Mouse (Mus musculus) lung, postnatal 0 days (tissue): ENCODE results near the gene Epor. TPM values are rescaled to one million over a fixed set of nuclear protein-coding genes. Genes with fewer than 3 reads are reported as not detected.

ENCODE experiments used
- ATAC-seq: fragments of 200-750 bp; cut with Nextera tagmentation; 2 replicates; pipeline ENCODE4 v1.8.0; 2017; ENCODE audit warnings: moderate library complexity
- DNase-seq: peaks from one replicate; pipeline ENCODE4 v3.0.0-alpha.2; 2016; ENCODE audit warnings: low spot score
- H3K27ac ChIP-seq: fragments of 300-500 bp; sonication (generic); 2 replicates; pipeline ENCODE4 v1.5.1; 2014; ENCODE audit warnings: antibody characterized with exemption, mild to moderate bottlenecking, low read length, mixed read lengths
- H3K27me3 ChIP-seq: fragments of 300-500 bp; sonication (generic); replicated peaks from 2 replicates; pipeline ENCODE4 v1.6.1; 2014; ENCODE audit warnings: low read length, mixed read lengths; ENCODE audit not compliant: insufficient read depth
- H3K36me3 ChIP-seq: fragments of 300-500 bp; sonication (generic); 2 replicates; pipeline ENCODE4 v1.6.1; 2014; ENCODE audit warnings: low read length, mixed read lengths; ENCODE audit not compliant: insufficient read depth
- H3K4me1 ChIP-seq: fragments of 300-500 bp; sonication (generic); 2 replicates; pipeline ENCODE4 v1.6.1; 2014; ENCODE audit warnings: antibody characterized with exemption, low read depth, low read length, mixed read lengths; ENCODE audit not compliant: insufficient read depth
- H3K4me2 ChIP-seq: fragments of 300-500 bp; sonication (generic); replicated peaks from 2 replicates; pipeline ENCODE4 v1.6.1; 2014; ENCODE audit warnings: low read depth, mild to moderate bottlenecking, low read length, moderate library complexity, mixed read lengths
- H3K4me3 ChIP-seq: fragments of 300-500 bp; sonication (generic); 2 replicates; pipeline ENCODE4 v1.5.1; 2014; ENCODE audit warnings: low read depth, low read length
- H3K9ac ChIP-seq: fragments of 300-500 bp; sonication (generic); replicated peaks from 2 replicates; pipeline ENCODE4 v1.6.1; 2014; ENCODE audit warnings: low read depth, mild to moderate bottlenecking
- H3K9me3 ChIP-seq: fragments of 300-500 bp; sonication (generic); 2 replicates; pipeline ENCODE4 v1.6.1; 2016; ENCODE audit warnings: low read length, mixed read lengths
- CTCF ChIP-seq: IDR thresholded peaks from 2 replicates; pipeline ENCODE4 v1.5.1; 2016; ENCODE audit warnings: antibody characterized with exemption, mild to moderate bottlenecking
- EP300 ChIP-seq: IDR thresholded peaks from 2 replicates; pipeline ENCODE4 v1.6.1; 2016; ENCODE audit warnings: antibody characterized with exemption, mild to moderate bottlenecking, control low read depth
- WGBS: fragments of 180-500 bp; shearing (Covaris S2); extraction: QIAGEN DNeasy Blood & Tissue Kit; methylation state at CpG from one replicate; pipeline ENCODE4 v1.1.7; 2014; 5-methylcytosine and 5-hydroxymethylcytosine counted together
- polyA plus RNA-seq: library from polyadenylated mRNA; unstranded; fragments of >200 nt; fragmentation: Nextera tagmentation; extraction: Ambion mirVana; gene quantifications from 2 replicates; pipeline ENCODE4 v1.2.1, GENCODE M21; 2015

The Epor gene
- 5.7 and 7.4 TPM in 2 replicates for polyA plus RNA-seq

- peak within 1 kb of the TSS; percentile 37 for H3K4me3 ChIP-seq
- DNase-seq (peak; percentile 51), ATAC-seq (peak; percentile 42)
- peak within 1 kb of the TSS; percentile 81 for H3K4me2 ChIP-seq
- no peaks in the 10 kb centered on the region for H3K9me3 ChIP-seq
- H3K27me3 ChIP-seq = 0 out of 2 replicates have a peak, but pooled peaks cover 7% of the 10 kb centered on the region
- no peaks in the 10 kb centered on the region for H3K36me3 ChIP-seq
- no peak within 1 kb of the TSS for H3K27ac ChIP-seq
- 15% methylated on average over 7 of the region's 8 CpGs for WGBS
- TF ChIP-seq EP300 (no peak), CTCF (no peak)
- peaks cover 25% of the 10 kb centered on the region for H3K4me1 ChIP-seq
- no peak within 1 kb of the TSS; the same call in 1 of the 2 replicates for H3K9ac ChIP-seq
These were observed at the start of gene Epor for GRCm38 (mm10) chr9:21963417-21963816. Gene Epor (minus strand): TSS chr9:21963506.

GRCm38 (mm10) chr9:22012731-22013130 is 49.4 kb upstream of the Epor start:
- Histone ChIP-seq H3K27me3 (no peaks in the 10 kb centered on the region), H3K9me3 (no peaks in the 10 kb centered on the region), H3K4me3 (no peak overlapping the region), H3K4me1 (no peaks in the 10 kb centered on the region), H3K27ac (no peak overlapping the region), H3K9ac (no peak overlapping the region), H3K4me2 (no peak overlapping the region), H3K36me3 (peaks cover 50% of the 10 kb centered on the region)
- DNase-seq (no peak), ATAC-seq (no peak)
- 88% methylated on average over 13 of the region's 13 CpGs for WGBS
- TF ChIP-seq EP300 = no peak
- no peak for TF ChIP-seq CTCF

DNA sequence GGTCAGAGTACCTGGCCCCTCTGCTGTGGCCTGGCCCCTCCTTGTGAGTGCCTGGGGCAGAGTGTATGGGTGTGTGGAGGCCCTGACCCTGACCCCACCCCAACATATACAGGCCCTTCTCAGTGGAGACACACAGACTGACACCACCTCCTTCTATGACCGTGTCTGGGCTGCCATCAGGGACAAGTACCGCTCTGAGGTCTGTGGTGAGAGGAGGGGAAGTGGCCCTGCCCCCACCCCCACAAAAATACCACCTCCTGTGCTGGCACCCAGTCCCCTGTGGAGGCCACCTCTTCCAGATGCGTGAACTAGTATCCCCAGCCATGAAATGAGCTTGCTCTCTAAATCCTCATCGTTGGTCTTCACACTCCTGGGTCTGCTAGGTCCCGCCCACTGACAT is 47.7 kb upstream of the Epor start:
- H3K36me3 ChIP-seq = peaks cover 55% of the 10 kb centered on the region
- ATAC-seq = no peak
- TF ChIP-seq EP300 (no peak), CTCF (no peak)

DNA sequence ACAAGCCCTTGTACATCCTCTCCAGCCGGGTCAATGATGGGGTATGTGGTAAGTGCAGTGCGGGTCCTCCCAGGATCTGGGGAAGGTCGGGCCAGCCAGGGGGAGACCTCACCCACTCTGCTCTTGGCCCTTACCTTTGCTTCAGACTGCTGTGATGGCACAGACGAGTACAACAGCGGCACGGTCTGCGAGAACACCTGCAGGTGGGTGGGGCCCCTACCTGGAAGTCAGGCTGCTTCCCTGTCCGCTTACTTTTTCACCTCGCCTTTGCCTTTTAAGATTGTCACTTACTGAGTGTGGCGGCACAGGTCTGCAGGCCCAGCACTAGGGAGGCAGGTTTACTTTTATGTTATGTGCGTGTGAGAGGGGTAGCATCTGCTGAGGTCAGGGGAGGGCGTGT is 41.2 kb upstream of the Epor start:
- H3K9me3 ChIP-seq = no peaks in the 10 kb centered on the region
- TF ChIP-seq EP300 = no peak
- TF ChIP-seq CTCF = no peak
- no peak overlapping the region for H3K9ac ChIP-seq
- no peak overlapping the region for H3K27ac ChIP-seq
- no peak overlapping the region for H3K4me3 ChIP-seq
- no peak for ATAC-seq
- 90% methylated on average over 12 of the region's 12 CpGs for WGBS
- no peak overlapping the region for H3K4me2 ChIP-seq
- no peak for DNase-seq
- peaks cover 18% of the 10 kb centered on the region for H3K36me3 ChIP-seq
- peaks cover 8% of the 10 kb centered on the region; the same call in 1 of the 2 replicates for H3K4me1 ChIP-seq
- H3K27me3 ChIP-seq = no peaks in the 10 kb centered on the region

More for the DNA sequence above, 47.7 kb upstream of the Epor start:
- no peak for DNase-seq
- H3K9me3 ChIP-seq = no peaks in the 10 kb centered on the region
- H3K4me3 ChIP-seq = no peak overlapping the region
- H3K4me2 ChIP-seq = no peak overlapping the region
- 79% methylated on average over 5 of the region's 5 CpGs for WGBS
- H3K27me3 ChIP-seq = no peaks in the 10 kb centered on the region
- H3K4me1 ChIP-seq = no peaks in the 10 kb centered on the region
- H3K27ac ChIP-seq = no peak overlapping the region
- H3K9ac ChIP-seq = no peak overlapping the region

GRCm38 (mm10) chr9:22003163-22003554 is 39.9 kb upstream of the Epor start:
- ATAC-seq (peak; percentile 0; the same call in 1 of the 2 replicates), DNase-seq (no peak)
- Histone ChIP-seq H3K9ac (peak overlapping the region; percentile 43), H3K27me3 (no peaks in the 10 kb centered on the region), H3K9me3 (no peaks in the 10 kb centered on the region), H3K4me2 (peak overlapping the region; percentile 81), H3K36me3 (peaks cover 9% of the 10 kb centered on the region), H3K27ac (peak overlapping the region; percentile 43; the same call in 1 of the 2 replicates), H3K4me3 (peak overlapping the region; percentile 67), H3K4me1 (peaks cover 8% of the 10 kb centered on the region; the same call in 1 of the 2 replicates)
- 0% methylated on average over 18 of the region's 18 CpGs for whole genome bisulfite sequencing
- no peak for TF ChIP-seq CTCF
- TF ChIP-seq EP300 = no peak

DNA sequence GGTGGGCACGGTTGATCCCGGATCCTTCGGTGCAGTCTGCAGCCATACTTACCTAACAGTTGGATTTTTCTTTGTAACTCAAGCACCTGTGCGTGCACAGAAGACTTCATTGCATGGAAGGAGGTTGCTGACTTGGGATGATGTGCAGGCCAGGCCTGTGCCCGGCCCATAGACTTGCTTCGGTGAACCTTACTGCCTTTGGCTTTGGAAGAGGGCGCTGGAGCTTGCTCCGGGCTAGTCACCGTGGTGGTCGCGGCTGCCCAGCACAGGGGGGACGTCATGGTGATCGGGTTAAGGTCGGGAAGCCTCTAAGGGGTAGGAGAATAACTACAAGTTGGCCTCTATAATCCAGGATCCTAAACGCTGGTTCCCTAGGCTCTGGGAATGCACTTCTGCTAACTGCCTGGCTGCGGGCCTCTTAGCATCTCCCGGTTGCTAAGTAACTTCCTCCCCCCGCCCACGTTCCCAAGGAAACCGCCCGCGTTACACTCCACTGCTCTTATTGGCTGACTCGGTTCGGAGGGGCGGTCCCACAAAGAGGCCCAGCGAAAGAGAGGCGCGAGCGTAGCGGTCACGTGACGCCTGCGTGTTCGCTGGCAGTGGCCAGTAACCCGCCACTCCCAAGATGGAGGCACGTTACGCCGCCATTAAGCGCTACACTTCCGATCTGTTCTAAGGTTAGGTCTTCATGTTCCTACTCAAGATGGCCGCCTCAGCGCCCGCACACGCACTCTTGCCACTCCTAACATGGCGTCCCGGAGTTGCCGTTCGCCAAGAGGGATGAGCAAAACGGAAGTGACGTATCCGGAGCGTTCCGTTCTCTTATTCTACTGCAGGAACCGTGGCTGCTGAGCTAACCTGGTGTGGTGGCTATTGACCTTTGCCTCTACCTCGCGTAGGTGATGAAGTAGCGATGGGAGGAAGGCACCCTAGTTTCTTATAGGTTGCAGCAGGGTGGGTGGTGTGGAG is 39.2 kb upstream of the Epor start, which contains the start of the genes Ccdc151 and Prkcsh:
Gene Ccdc151, minus strand, starts transcription at position 441 of the 969 bp plus-strand sequence.
Gene Prkcsh, plus strand, starts transcription at position 613 of the 969 bp plus-strand sequence.
- DNase-seq = peak; percentile 100
- TF ChIP-seq EP300 = no peak
- TF ChIP-seq CTCF = 0 out of 2 replicates have a peak, but pooled peaks have one; percentile 14
- H3K27ac ChIP-seq = peak within 1 kb of the TSS; percentile 43; the same call in 1 of the 2 replicates
- peak within 1 kb of the TSS; percentile 43 for H3K9ac ChIP-seq
- peak within 1 kb of the TSS; percentile 81 for H3K4me2 ChIP-seq
- H3K4me3 ChIP-seq = peak within 1 kb of the TSS; percentile 67
- peaks cover 3% of the 10 kb centered on the region for H3K36me3 ChIP-seq
- no peaks in the 10 kb centered on the region for H3K9me3 ChIP-seq
- WGBS = 7% methylated on average over 54 of the region's 57 CpGs
- peaks cover 8% of the 10 kb centered on the region; the same call in 1 of the 2 replicates for H3K4me1 ChIP-seq
- peak; percentile 99 for ATAC-seq
- H3K27me3 ChIP-seq = no peaks in the 10 kb centered on the region
